Mouse (Mus musculus) neutrophil, adult 59 days (primary cell): ENCODE data around the gene Sept14. TPM values are rescaled to one million over a fixed set of nuclear protein-coding genes. Genes with fewer than 3 reads are reported as not detected.

ENCODE experiments used
- total RNA-seq, 2 experiments: library from RNA; stranded (reverse); gene quantifications; 1 replicate in 1 of 2; 2 replicates in 1 of 2; pipeline ENCODE4 v1.2.4; 2023

Gene Sept14
- not detected for total RNA-seq

GRCm38 (mm10) chr5:129708412-129708811, at the start of gene Sept14:
TSS of gene Sept14 (minus strand) at chr5:129708512.

GRCm38 (mm10) chr5:129724834-129725773, 16.8 kb upstream of the Sept14 start, which contains the start of gene Nipsnap2:
TSS of gene Nipsnap2 (plus strand) at chr5:129725063.

GRCm38 (mm10) chr5:129715326-129715861, 7.1 kb upstream of the Sept14 start, which contains the start of gene Mrps17:
TSS of gene Mrps17 (plus strand) at chr5:129715497.

GRCm38 (mm10) chr5:129670036-129670458, 38.3 kb downstream of the Sept14 start, which contains the start of gene Zfp11:
TSS of gene Zfp11 (minus strand) at chr5:129670099.

Other genes with a start within 250 kb of the Sept14 start
- 10 to 100 TPM; 77.5 to 94.1 TPM for gene Sfswap, start 207.3 kb downstream of the Sept14 start, total RNA-seq
- gene Mmp17, start 124.3 kb downstream of the Sept14 start, total RNA-seq: under 1 TPM; 0.37 to 0.93 TPM
- gene Zfp11, start 38.4 kb downstream of the Sept14 start, total RNA-seq: 1 to 10 TPM in 1 of 2 experiments, under 1 TPM in 1; 0.95 to 1.0 TPM
- gene Mrps17, start 7.0 kb upstream of the Sept14 start, total RNA-seq: 10 to 100 TPM; 41.4 to 44.2 TPM
- gene Nipsnap2, start 16.6 kb upstream of the Sept14 start, total RNA-seq: 10 to 100 TPM; 34.8 to 39.0 TPM
- gene Psph, start 78.9 kb upstream of the Sept14 start, total RNA-seq: 1 to 10 TPM; 6.9 to 7.5 TPM
- gene Sumf2, start 138.5 kb upstream of the Sept14 start, total RNA-seq: 1 to 10 TPM; 6.0 to 8.9 TPM
- 100 to 1,000 TPM; 132 to 134 TPM for gene Chchd2, start 179.0 kb upstream of the Sept14 start, total RNA-seq
- under 1 TPM; 0.18 to 0.56 TPM for gene Zbed5, start 187.2 kb upstream of the Sept14 start, total RNA-seq
- gene Phkg1, start 190.0 kb upstream of the Sept14 start, total RNA-seq: under 1 TPM; 0.24 to 0.62 TPM
- gene Nupr1l, start 200.0 kb upstream of the Sept14 start, total RNA-seq: 1 to 10 TPM in 1 of 2 experiments, under 1 TPM in 1; 0.18 to 3.2 TPM
- 10 to 100 TPM; 16.8 to 18.7 TPM for gene Vkorc1l1, start 233.5 kb upstream of the Sept14 start, total RNA-seq